Mouse (Mus musculus): Measurements from ENCODE around the gene Dynlrb2. TPM values are rescaled to one million over a fixed set of nuclear protein-coding genes. Genes with fewer than 3 reads are reported as not detected.

The Dynlrb2 gene
- polyA plus RNA-seq, 1 experiment from 2014 or later = not detected

GRCm38 (mm10) chr8:116521641-116522040 lies 16.9 kb downstream of the Dynlrb2 start:
- Histone ChIP-seq H3K27me3 (ENCODE audit: control insufficient read depth, insufficient read depth, low read length) (no peaks in the 10 kb centered on the region), H3K36me3 (replicated peaks; ENCODE audit: control insufficient read depth, insufficient read depth, low read depth, low read length) (no peaks in the 10 kb centered on the region), H3K27ac (replicated peaks; ENCODE audit: low read depth, low read length) (no peak overlapping the region), H3K4me2 (ENCODE audit: low read depth, low read length) (no peak overlapping the region), H3K9ac (replicated peaks; ENCODE audit: low read length) (no peak overlapping the region), H3K4me3 (ENCODE audit: low read depth, low read length) (no peak overlapping the region), H3K4me1 (ENCODE audit: control insufficient read depth, insufficient read depth, low read length) (no peaks in the 10 kb centered on the region), H3K9me3 (replicated peaks; ENCODE audit: control insufficient read depth, low read length) (peaks cover 5% of the 10 kb centered on the region; the same call in 1 of the 2 replicates)
- DNase-seq (ENCODE audit: low spot score) (no peak), ATAC-seq (replicated peaks; ENCODE audit: insufficient number of reproducible peaks, low FRiP score, low TSS enrichment, low read depth) (no peak)
- WGBS = 80% methylated on average over 3 of the region's 3 CpGs

- Histone ChIP-seq H3K4me3 (ENCODE audit: low read depth, low read length) (no peak overlapping the region), H3K4me1 (ENCODE audit: control insufficient read depth, insufficient read depth, low read length) (no peaks in the 10 kb centered on the region), H3K27me3 (ENCODE audit: control insufficient read depth, insufficient read depth, low read length) (no peaks in the 10 kb centered on the region), H3K4me2 (ENCODE audit: low read depth, low read length) (no peak overlapping the region), H3K36me3 (replicated peaks; ENCODE audit: control insufficient read depth, insufficient read depth, low read depth, low read length) (no peaks in the 10 kb centered on the region), H3K27ac (replicated peaks; ENCODE audit: low read depth, low read length) (no peak overlapping the region), H3K9ac (replicated peaks; ENCODE audit: low read length) (no peak overlapping the region), H3K9me3 (replicated peaks; ENCODE audit: control insufficient read depth, low read length) (peaks cover 3% of the 10 kb centered on the region; the same call in 1 of the 2 replicates)
- DNase-seq (ENCODE audit: low spot score) = no peak
- no peak for ATAC-seq (replicated peaks; ENCODE audit: insufficient number of reproducible peaks, low FRiP score, low TSS enrichment, low read depth)
- WGBS = 90% methylated on average over 11 of the region's 11 CpGs
Observed at GRCm38 (mm10) chr8:116522104-116522767, 17.5 kb downstream of the Dynlrb2 start.

GRCm38 (mm10) chr8:116524915-116525314 lies 20.1 kb downstream of the Dynlrb2 start:
- no peak for DNase-seq (ENCODE audit: low spot score)
- H3K4me1 ChIP-seq (ENCODE audit: control insufficient read depth, insufficient read depth, low read length) = no peaks in the 10 kb centered on the region
- no peak for ATAC-seq (replicated peaks; ENCODE audit: insufficient number of reproducible peaks, low FRiP score, low TSS enrichment, low read depth)
- no peaks in the 10 kb centered on the region for H3K27me3 ChIP-seq (ENCODE audit: control insufficient read depth, insufficient read depth, low read length)
- no peak overlapping the region for H3K4me3 ChIP-seq (ENCODE audit: low read depth, low read length)
- no peak overlapping the region for H3K9ac ChIP-seq (replicated peaks; ENCODE audit: low read length)
- no peaks in the 10 kb centered on the region for H3K9me3 ChIP-seq (replicated peaks; ENCODE audit: control insufficient read depth, low read length)
- H3K36me3 ChIP-seq (replicated peaks; ENCODE audit: control insufficient read depth, insufficient read depth, low read depth, low read length) = no peaks in the 10 kb centered on the region
- no peak overlapping the region for H3K27ac ChIP-seq (replicated peaks; ENCODE audit: low read depth, low read length)
- 86% methylated on average over 7 of the region's 7 CpGs for WGBS
- H3K4me2 ChIP-seq (ENCODE audit: low read depth, low read length) = no peak overlapping the region

GRCm38 (mm10) chr8:116528736-116529135 lies 24.0 kb downstream of the Dynlrb2 start:
- Histone ChIP-seq H3K4me2 (ENCODE audit: low read depth, low read length) (no peak overlapping the region), H3K36me3 (replicated peaks; ENCODE audit: control insufficient read depth, insufficient read depth, low read depth, low read length) (no peaks in the 10 kb centered on the region), H3K27me3 (ENCODE audit: control insufficient read depth, insufficient read depth, low read length) (no peaks in the 10 kb centered on the region), H3K4me3 (ENCODE audit: low read depth, low read length) (no peak overlapping the region), H3K9me3 (replicated peaks; ENCODE audit: control insufficient read depth, low read length) (no peaks in the 10 kb centered on the region), H3K9ac (replicated peaks; ENCODE audit: low read length) (no peak overlapping the region), H3K27ac (replicated peaks; ENCODE audit: low read depth, low read length) (no peak overlapping the region), H3K4me1 (ENCODE audit: control insufficient read depth, insufficient read depth, low read length) (no peaks in the 10 kb centered on the region)
- 81% methylated on average over 7 of the region's 7 CpGs for WGBS
- ATAC-seq (replicated peaks; ENCODE audit: insufficient number of reproducible peaks, low FRiP score, low TSS enrichment, low read depth) (no peak), DNase-seq (ENCODE audit: low spot score) (no peak)

- Histone ChIP-seq H3K9ac (replicated peaks; ENCODE audit: low read length) (no peak overlapping the region), H3K9me3 (replicated peaks; ENCODE audit: control insufficient read depth, low read length) (no peaks in the 10 kb centered on the region), H3K4me1 (ENCODE audit: control insufficient read depth, insufficient read depth, low read length) (no peaks in the 10 kb centered on the region), H3K36me3 (replicated peaks; ENCODE audit: control insufficient read depth, insufficient read depth, low read depth, low read length) (no peaks in the 10 kb centered on the region), H3K4me2 (ENCODE audit: low read depth, low read length) (no peak overlapping the region), H3K4me3 (ENCODE audit: low read depth, low read length) (no peak overlapping the region), H3K27me3 (ENCODE audit: control insufficient read depth, insufficient read depth, low read length) (no peaks in the 10 kb centered on the region), H3K27ac (replicated peaks; ENCODE audit: low read depth, low read length) (no peak overlapping the region)
- 78% methylated on average over 6 of the region's 6 CpGs for WGBS
- ATAC-seq (replicated peaks; ENCODE audit: insufficient number of reproducible peaks, low FRiP score, low TSS enrichment, low read depth) (no peak), DNase-seq (ENCODE audit: low spot score) (no peak)
Observed at GRCm38 (mm10) chr8:116533081-116533480, 28.3 kb downstream of the Dynlrb2 start.

GRCm38 (mm10) chr8:116536786-116537185 lies 32.0 kb downstream of the Dynlrb2 start:
- Histone ChIP-seq H3K27me3 (ENCODE audit: control insufficient read depth, insufficient read depth, low read length) (no peaks in the 10 kb centered on the region), H3K36me3 (replicated peaks; ENCODE audit: control insufficient read depth, insufficient read depth, low read depth, low read length) (no peaks in the 10 kb centered on the region), H3K4me2 (ENCODE audit: low read depth, low read length) (no peak overlapping the region), H3K27ac (replicated peaks; ENCODE audit: low read depth, low read length) (no peak overlapping the region), H3K9ac (replicated peaks; ENCODE audit: low read length) (no peak overlapping the region), H3K9me3 (replicated peaks; ENCODE audit: control insufficient read depth, low read length) (no peaks in the 10 kb centered on the region), H3K4me1 (ENCODE audit: control insufficient read depth, insufficient read depth, low read length) (no peaks in the 10 kb centered on the region), H3K4me3 (ENCODE audit: low read depth, low read length) (no peak overlapping the region)
- WGBS = 82% methylated on average over 5 of the region's 5 CpGs
- ATAC-seq (replicated peaks; ENCODE audit: insufficient number of reproducible peaks, low FRiP score, low TSS enrichment, low read depth) (no peak), DNase-seq (ENCODE audit: low spot score) (no peak)

- Histone ChIP-seq H3K36me3 (replicated peaks; ENCODE audit: control insufficient read depth, insufficient read depth, low read depth, low read length) (no peaks in the 10 kb centered on the region), H3K9me3 (replicated peaks; ENCODE audit: control insufficient read depth, low read length) (no peaks in the 10 kb centered on the region), H3K27ac (replicated peaks; ENCODE audit: low read depth, low read length) (no peak overlapping the region), H3K4me3 (ENCODE audit: low read depth, low read length) (no peak overlapping the region), H3K4me2 (ENCODE audit: low read depth, low read length) (no peak overlapping the region), H3K4me1 (ENCODE audit: control insufficient read depth, insufficient read depth, low read length) (no peaks in the 10 kb centered on the region), H3K9ac (replicated peaks; ENCODE audit: low read length) (no peak overlapping the region), H3K27me3 (ENCODE audit: control insufficient read depth, insufficient read depth, low read length) (no peaks in the 10 kb centered on the region)
- ATAC-seq (replicated peaks; ENCODE audit: insufficient number of reproducible peaks, low FRiP score, low TSS enrichment, low read depth) (peak; percentile 56; the same call in 1 of the 2 replicates), DNase-seq (ENCODE audit: low spot score) (peak; percentile 7)
- WGBS = 39% methylated on average over 7 of the region's 7 CpGs
Observed at GRCm38 (mm10) chr8:116538763-116539162, 34.0 kb downstream of the Dynlrb2 start.

GRCm38 (mm10) chr8:116540136-116540535 lies 35.4 kb downstream of the Dynlrb2 start:
- DNase-seq (ENCODE audit: low spot score) (no peak), ATAC-seq (replicated peaks; ENCODE audit: insufficient number of reproducible peaks, low FRiP score, low TSS enrichment, low read depth) (no peak)
- Histone ChIP-seq H3K27ac (replicated peaks; ENCODE audit: low read depth, low read length) (no peak overlapping the region), H3K36me3 (replicated peaks; ENCODE audit: control insufficient read depth, insufficient read depth, low read depth, low read length) (no peaks in the 10 kb centered on the region), H3K9ac (replicated peaks; ENCODE audit: low read length) (no peak overlapping the region), H3K4me1 (ENCODE audit: control insufficient read depth, insufficient read depth, low read length) (no peaks in the 10 kb centered on the region), H3K9me3 (replicated peaks; ENCODE audit: control insufficient read depth, low read length) (no peaks in the 10 kb centered on the region), H3K4me2 (ENCODE audit: low read depth, low read length) (no peak overlapping the region), H3K4me3 (ENCODE audit: low read depth, low read length) (no peak overlapping the region), H3K27me3 (ENCODE audit: control insufficient read depth, insufficient read depth, low read length) (no peaks in the 10 kb centered on the region)
- 90% methylated on average over 1 of the region's 1 CpGs for WGBS

All from embryonic facial prominence, embryonic 11.5 days (tissue).